Mouse (Mus musculus): ENCODE results near the gene Cand2.
"Not testable (repeated sequence)": the region's sequence is repeated elsewhere in the genome, so short reads cannot be mapped to it uniquely, and the experiment has no call there.

Cand2 gene

DNA sequence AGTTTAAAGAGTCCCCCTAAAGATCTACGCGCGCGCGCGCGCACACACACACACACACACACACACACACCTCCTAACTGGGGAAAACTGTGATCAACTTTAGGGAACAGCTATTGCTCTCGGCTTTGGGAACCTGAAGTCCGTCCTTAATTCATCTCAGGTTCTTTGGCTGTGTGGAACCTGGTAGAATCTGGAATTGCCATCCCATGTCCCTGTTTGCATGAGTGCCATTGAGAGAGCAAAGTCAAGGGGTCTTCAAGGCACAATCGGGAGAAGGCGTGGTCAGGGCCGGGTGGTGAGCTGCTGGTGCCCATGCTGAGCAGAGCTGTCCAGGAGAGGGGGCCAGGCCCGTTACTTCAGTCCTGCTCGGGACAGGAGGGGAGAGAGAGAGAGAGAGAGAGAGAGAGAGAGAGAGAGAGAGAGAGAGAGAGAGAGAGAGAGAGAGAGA, 348 bp upstream of the Cand2 start:
- DNase-seq (ENCODE audit: extremely low read depth, low read depth), result peak; percentile 55

DNA sequence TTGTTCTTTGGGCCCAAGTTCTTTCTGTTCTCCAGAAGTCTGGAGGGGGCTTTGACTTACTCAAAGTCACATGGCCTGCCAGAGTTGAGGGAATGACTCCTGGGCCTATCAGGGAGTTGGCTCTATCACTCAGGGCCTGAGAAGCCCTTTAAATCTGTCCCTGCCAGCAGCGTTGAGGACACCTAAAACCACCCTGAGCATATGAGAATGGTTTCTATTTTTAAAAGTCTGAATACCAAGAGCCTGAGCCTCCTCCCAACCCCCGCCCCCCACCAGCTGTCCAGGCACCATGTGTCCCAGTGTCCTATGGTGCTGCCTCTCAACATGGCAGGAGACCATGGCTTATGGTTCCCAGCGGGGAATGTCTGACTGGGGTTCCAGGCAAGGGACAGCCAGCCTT, 1.5 kb downstream of the Cand2 start:
- no peak for DNase-seq (ENCODE audit: extremely low read depth, low read depth)

DNA sequence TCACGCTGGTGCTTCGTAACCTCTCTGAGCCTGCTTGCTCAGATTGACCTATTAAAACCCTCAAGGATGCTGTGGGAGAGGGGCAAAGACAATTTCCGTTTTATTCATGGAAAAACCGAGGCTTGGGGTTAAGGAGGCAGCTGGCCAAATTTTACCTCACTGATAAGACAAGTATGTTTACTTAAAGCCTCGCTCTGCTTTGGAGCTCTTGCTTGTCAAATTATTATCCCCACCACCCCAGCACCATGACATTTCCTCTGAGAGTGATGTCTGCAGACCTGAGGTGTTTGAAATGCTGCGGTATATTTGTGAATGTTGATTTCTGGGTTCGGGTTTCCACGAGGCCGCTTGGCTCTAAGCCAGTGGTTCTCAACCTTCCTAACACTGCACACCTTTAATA, 2.0 kb downstream of the Cand2 start:
- DNase-seq (ENCODE audit: extremely low read depth, low read depth), result peak; percentile 59

DNA sequence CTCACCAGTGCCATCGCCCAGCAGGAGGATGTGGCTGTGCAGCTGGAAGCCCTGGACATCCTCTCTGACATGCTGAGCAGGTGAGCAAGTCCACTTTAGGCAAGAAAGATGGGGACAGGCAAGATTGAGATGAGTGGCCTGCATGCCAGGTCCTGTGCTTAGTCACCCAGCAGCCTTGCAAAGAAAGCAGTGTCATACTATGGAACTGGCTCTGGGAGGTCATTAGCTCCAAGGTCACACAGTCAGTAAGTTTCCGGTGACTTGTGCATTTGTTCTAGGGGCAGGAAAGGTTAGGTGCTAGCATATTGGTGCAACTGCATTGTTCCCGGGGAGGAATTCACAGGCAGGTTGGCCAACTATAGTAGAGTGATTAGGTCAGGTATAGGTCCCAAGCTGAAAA, 8.4 kb downstream of the Cand2 start:
- DNase-seq (ENCODE audit: extremely low read depth, low read depth), result no peak

DNA sequence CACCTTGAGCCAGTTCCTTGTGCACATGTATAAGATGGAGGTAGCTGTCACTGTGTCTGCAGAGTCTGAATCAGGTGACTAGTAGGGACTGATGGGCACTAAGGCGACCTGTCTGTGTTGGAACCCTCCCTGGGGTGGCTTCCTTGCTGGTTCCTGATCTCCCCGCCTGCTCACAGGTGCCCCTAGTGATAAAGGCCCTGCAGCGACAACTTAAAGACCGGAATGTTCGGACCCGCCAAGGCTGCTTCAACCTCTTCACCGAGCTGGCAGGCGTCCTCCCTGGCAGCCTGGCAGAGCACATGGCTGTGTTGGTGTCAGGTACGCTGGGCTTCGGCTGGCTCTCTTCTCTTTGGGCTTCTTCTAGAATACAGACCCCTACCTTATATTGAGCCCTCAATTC, 16.7 kb downstream of the Cand2 start:
- no peak for DNase-seq (ENCODE audit: extremely low read depth, low read depth)

DNA sequence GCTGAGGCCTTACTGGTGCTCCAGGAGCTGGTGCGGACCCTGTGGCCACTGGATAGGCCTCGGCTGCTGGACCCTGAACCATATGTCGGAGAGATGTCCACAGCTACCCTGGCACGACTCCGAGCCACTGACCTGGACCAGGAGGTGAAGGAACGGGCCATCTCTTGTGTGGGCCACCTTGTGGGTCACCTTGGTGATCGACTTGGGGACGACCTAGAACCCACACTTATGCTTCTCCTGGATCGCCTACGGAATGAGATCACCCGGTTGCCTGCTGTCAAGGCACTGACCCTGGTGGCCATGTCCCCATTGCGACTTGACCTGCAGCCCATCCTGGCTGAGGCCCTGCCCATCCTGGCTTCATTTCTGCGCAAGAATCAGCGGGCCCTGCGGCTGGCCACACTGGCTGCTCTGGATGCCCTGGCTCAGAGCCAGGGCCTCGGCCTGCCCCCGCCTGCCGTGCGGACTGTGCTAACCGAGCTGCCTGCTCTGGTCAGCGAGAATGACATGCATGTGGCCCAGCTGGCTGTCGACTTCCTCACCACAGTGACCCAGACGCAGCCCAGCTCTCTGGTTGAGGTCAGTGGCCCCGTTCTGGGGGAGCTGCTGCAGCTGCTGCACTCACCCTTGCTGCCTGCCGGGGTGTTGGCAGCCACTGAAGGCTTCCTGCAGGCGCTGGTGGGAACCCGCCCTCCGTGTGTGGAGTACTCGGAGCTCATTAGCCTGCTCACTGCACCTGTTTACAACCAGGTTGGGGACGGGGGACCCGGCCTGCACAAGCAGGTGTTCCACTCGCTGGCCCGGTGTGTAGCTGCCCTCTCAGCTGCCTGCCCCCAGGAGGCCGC, 17.7 kb downstream of the Cand2 start:
- DNase-seq (ENCODE audit: extremely low read depth, low read depth), result no peak

DNA sequence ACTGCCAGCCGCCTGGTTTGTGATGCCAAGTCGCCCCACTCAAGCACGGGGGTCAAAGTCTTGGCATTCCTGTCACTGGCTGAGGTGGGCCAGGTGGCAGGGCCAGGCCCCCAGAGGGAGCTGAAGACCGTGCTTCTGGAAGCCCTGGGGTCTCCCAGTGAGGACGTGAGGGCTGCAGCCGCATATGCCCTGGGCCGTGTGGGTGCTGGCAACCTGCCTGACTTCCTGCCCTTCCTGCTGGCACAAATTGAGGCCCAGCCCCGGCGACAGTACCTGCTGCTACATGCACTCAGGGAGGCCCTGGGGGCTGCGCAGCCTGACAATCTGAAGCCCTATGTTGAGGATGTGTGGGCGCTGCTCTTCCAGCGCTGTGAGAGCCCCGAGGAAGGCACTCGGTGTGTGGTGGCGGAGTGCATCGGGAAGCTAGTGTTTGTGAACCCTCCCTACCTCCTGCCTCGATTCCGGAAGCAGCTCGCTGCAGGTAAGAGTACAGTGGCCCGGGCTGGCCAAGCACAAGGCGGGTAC, 18.4 kb downstream of the Cand2 start:
- DNase-seq (ENCODE audit: extremely low read depth, low read depth), result no peak

DNA sequence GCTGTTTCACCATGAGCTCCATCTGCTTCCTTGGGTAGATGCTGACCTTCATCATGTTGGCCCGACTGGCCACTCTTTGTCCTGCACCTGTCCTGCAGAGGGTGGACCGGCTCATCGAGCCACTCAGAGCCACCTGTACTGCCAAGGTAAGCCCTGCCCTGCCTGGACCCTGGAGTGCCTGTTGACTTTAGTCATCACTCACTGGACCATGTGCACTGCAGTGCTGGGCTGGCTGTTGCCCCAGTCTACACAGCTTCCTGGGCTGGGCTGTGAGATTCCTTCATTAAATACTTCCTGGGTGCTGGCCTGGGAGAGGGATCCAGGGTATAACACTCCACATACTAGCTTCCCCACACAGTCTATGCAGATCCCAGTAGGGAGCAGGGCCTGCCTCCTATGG, 27.5 kb downstream of the Cand2 start:
- DNase-seq (ENCODE audit: extremely low read depth, low read depth), result no peak

DNA sequence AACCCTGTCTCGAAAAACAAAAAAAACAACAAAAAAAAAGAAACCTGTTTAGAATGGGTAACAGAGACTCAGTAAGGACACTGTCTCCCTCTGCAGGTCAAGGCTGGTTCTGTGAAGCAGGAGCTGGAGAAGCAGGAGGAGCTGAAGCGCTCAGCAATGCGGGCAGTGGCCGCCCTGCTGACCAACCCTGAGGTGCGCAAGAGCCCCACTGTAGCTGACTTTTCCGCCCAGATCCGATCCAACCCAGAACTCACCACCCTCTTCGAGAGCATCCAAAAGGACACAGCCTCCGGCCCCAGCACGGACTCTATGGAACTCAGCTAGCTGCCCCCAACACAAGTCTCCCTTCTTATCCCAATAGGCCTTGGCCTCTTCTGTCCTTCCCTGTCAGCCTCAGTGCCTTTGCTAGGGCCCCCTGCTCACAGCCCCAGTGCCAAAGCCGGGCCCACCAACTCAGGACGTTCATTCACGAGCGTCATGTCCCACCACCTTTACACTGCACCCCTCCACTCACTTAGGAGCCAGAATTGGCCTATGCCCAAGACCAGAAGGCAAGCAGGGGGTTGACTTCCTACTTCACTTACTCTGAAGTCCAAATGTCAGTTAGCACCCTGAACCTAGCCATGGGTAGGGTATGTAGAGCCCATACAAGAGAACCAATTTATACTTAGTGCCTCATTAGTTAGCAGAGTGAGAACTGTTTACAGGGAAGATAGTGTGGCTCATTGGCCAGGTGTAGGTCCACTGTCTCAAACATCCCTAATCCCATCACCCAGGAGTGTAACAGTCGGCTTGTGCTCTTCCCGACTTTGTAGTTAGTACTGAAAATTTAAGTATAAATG, 29.4 kb downstream of the Cand2 start:
- DNase-seq (ENCODE audit: extremely low read depth, low read depth), result no peak

DNA sequence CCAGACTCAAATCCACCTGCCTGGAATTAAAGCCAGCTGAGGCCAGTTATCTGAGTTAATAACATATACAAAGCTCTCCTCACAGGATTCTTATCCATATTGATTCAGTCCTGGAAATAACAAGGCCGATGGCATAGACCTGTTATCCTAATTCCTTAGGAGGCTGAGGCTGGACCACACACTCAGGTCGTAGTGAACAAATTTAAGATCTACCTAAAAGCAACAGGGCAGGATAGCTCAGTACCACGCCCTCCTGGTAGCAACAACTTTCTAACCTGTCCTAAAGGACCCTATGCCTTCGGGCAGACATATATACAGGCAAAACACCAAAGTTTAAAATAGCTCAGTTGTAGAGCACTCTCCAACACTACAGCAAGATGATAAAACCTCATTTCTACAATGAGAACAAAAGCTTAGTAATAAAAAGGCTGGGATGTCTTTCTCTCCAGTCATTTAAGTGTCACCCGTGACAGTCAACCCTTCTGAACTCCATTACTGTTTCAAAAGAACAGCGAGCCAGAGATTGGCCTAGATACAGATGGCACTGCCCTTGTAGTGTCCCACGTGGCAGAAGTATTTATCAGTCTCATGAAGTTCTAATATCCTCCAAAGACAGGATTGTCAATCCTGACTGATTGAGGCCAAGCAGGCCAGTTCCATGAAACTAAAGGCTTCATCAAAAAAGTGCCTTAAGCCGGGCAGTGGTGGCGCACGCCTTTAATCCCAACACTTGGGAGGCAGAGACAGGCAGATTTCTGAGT, 30.3 kb downstream of the Cand2 start:
- no peak for DNase-seq (ENCODE audit: extremely low read depth, low read depth)

DNA sequence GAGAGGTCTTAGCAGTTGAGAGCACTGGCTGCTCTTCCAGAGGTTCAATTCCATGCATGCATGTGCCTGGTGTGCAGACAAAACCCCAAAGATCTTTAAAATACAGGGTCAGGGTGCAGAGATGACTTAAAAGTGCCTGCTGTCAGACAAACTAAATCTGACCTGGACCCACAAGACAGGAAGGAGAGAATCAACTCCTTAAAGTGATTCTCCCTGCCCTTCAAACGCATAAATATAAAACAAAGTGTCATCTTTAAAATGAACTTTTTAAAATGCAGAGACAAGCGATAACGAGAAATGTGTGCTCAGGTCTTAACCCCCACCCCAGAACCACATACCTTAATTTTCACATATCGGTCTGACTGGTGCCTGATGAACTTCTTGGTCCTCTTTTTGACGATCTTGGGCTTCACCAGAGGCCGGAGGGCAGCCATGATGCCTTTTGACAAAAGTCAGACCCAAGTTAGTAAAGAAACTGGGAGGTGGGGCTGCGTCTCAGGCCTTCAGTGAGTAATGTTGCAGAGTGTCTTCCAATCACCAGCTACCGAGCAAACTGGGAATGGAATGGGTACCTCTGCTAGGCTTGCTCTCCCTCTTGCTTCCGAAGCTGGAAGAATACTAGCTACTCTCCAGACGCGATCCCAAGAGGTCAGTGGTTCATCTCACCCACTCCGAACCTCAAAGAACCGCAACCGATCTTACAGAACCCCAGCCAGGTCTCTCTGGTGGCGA, 33.3 kb downstream of the Cand2 start:
- DNase-seq (ENCODE audit: extremely low read depth, low read depth), result no peak

DNA sequence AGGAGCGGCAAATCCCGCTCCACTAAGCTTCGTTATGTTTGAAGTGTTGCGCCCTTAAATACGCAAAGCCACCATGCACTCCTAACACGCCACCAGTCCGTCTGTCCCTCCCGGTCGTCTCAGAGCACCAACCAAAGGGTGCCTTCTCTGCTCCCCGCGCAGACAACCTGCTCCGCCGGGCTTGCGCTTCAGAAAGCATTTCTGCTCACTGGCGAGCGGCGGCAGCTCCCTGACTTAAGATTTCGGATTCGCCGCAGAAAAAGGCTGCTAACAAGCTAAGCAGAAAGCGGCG, 33.8 kb downstream of the Cand2 start:
- no peak for DNase-seq (ENCODE audit: extremely low read depth, low read depth)

DNA sequence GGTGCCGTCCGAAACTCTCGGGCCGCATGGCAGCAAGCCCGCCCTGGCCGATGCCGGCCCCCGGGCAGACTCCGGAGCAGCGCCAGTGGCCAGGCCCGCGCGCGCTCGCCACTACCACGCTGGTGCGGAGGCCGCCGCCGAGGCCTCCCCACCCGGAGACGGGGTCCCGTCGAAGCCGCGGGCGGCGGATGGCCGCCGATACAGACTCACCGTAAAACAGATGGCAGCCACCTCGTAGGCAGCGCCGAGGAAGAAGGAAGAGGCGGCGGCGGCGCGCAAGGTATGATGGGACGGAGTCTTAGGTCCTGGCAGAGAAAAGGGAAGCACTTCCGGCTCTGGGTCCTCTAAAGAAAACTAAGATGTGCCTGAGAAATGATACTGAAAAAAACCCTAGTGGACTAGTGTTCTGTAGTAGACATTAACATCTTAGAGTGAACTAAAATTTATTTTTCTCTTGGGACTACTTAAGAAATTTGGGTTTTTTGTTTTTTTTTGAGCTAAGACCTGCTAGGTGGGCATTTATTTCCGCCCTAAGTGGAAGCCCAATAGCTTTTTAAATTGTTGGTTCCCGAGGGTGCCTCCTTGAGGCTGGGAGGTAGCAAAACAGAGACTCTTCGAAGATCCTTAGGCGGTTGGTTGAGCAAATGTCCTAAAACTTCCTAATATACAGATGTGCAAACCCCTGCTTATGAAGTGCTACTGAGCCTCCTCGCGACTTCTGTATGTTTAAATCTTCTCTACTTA, 34.3 kb downstream of the Cand2 start, which contains the start of gene Rpl32:
Gene Rpl32 (minus strand): TSS at position 260 of the 744 bp plus-strand sequence.
- peak; percentile 94 for DNase-seq (ENCODE audit: extremely low read depth, low read depth)

DNA sequence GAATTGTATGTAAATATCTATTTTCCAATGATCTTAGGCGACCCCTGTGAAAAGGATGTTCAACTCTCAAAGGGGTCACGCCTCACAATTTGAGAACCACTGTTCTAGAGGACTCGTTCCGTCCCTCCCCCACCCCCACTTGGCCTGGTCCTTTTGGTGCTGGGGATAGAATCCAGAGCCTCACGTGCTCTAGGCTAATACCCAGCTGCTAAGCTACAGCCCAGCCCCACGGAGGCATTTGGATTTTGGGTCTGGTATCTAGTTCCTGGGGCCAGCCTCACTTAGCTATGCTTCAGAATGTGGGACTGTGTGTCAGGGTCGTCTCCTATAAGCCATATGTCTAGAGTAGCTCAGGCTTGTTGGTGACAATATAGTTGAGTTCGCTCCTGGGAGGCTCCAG, 37.3 kb downstream of the Cand2 start:
- no peak for DNase-seq (ENCODE audit: extremely low read depth, low read depth)

DNA sequence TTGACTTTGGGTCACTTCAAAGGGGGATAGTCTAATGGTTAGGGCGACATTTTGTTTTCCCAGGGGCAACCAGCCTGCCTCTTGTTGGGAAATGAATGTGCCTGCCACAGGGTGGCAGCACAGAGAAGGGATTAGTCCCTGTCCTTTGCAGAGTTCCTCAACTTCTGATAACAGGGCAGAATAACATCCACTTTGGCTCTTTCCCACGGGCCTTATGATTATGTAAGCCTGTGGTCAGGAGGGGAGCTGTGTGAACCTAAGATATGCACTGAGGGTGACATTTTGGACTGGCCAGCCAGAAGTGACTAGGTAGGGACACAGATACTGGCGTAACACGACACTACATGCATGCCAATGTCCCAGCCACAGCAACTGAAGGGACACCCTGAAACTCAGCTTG, 39.8 kb downstream of the Cand2 start:
- DNase-seq (ENCODE audit: extremely low read depth, low read depth), result peak; percentile 91

DNA sequence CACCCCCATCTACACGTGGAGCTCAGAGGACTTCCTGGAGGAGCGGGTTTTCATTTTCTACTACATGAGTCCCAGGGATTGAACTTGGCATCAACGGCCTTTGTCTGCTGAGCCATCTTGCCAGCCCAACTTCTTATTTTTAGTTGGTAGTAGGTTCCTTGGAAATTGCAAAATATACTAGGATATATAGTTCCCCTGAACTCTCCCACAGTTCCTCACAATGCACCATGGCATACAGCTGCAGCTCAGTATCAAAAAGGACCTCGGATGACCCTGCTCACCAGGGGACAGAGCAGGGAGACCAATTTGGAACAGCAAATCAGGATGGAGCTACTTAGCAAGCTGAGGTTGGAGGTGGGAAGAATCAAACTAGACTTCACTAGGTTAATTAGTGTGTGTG, 40.7 kb downstream of the Cand2 start:
- no peak for DNase-seq (ENCODE audit: extremely low read depth, low read depth)

DNA sequence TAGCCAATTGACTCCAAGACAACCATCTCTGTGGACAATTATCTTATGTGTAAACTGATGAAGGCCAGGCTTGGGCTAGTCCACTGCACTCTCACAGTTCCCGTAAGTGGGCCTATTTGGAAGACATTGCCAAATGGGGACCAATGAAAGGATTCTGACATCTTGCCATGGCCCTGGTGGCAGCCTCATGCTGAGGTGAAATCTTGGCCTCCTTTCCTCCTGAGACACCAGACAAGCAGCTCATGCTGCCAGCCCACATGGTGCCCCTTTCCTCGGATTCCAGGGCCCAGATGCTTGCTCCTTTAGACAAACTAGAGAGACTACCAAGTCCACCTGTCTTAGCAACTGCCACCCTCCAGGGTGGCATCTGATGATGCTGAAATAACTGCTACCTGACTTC, 43.8 kb downstream of the Cand2 start:
- no peak for DNase-seq (ENCODE audit: extremely low read depth, low read depth)

DNA sequence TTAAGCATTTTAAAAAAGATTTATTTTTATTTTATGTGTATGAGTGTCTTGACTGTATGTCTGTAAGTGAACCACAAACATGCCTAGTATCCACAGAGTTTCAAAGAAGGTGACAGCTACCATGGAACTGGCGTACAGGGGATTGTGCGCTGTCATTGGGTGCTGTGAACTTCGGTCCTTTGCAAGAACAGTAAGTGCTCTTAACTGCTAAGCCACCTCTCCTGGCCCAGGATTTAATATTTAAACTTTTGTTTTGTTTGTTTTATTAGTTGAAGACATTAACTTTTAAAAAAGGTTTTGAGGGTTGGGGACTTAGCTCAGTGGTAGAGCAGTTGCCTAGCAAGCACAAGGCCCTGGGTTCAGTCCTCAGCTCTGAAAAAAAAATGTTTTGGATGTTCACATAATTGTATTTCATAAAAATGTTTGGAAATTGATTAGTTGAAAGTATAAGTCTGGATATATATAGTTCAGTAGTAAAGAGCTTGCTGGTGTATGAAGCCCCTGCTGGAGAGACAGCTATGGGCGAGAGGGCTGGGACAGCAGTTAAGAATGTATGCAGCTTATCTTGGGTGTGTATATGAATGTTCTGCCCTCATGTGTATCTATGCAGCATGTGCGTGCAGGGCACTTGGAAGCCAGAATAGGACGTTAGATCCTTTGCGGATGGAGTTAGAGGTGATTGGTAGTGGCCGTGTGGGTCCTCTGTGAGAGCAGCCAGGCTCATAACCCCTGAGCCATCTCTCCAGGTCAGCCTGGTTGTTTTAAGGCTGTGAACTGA, 47.1 kb downstream of the Cand2 start:
- no peak for DNase-seq (ENCODE audit: extremely low read depth, low read depth)

DNA sequence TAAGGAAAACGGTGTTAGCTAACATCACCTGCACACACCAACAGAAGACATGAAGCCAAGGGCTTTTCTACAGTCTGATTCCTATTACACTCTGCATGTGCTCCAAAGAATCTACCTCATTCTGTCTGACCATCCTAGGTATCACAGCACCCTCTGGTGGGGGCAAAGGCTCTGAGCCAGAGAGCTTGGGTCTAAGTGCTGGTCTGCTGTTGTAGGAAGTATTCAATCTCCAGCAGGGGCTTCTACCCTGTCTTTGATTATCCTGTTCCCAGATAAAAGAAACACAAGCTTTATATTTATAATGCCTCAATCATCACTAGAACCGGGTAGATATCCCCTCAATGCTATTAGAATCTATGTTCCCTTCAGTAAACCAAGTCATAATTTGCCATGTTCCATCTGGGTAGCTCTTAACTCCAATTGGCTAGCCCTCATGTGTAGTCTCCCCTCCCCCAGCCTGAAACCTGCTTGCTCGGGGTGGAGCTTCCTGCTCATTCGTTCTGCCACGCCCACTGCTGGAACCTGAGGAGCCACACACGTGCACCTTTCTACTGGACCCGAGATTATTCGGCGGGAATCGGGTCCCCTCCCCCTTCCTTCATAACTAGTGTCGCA, 49.6 kb downstream of the Cand2 start:
- DNase-seq (ENCODE audit: extremely low read depth, low read depth), result not testable (repeated sequence)
